Mouse (Mus musculus): ENCODE measurements at regions not wholly inside any gene's neighbourhood (a gene's known extent, or its start where the extent isn't known, plus 50 kb on each side); places are given as distances from the start of the nearest gene placed in this dataset.

GRCm38 (mm10) chr7:121589088-121589605, 117.9 kb downstream of the Usp31 start:
- H3K9me3 ChIP-seq (ENCODE audit: control insufficient read depth, low read length): no peaks in the 10 kb centered on the region
- H3K27ac ChIP-seq (ENCODE audit: low read depth, low read length): no peak overlapping the region
- H3K9ac ChIP-seq (ENCODE audit: low read length): no peak overlapping the region
- ATAC-seq (ENCODE audit: low FRiP score) (no peak), DNase-seq (ENCODE audit: low spot score, missing footprints) (no peak)
- H3K4me3 ChIP-seq (ENCODE audit: low read depth, low read length): no peak overlapping the region
- 90% methylated on average over 11 of the region's 11 CpGs for WGBS
- H3K4me1 ChIP-seq (ENCODE audit: control insufficient read depth, insufficient read depth, low read length): no peaks in the 10 kb centered on the region
- H3K27me3 ChIP-seq (ENCODE audit: control insufficient read depth, insufficient read depth, low read length): no peaks in the 10 kb centered on the region
- no peaks in the 10 kb centered on the region for H3K36me3 ChIP-seq (ENCODE audit: control insufficient read depth, insufficient read depth, low read length)
- H3K4me2 ChIP-seq: no peak overlapping the region

DNA sequence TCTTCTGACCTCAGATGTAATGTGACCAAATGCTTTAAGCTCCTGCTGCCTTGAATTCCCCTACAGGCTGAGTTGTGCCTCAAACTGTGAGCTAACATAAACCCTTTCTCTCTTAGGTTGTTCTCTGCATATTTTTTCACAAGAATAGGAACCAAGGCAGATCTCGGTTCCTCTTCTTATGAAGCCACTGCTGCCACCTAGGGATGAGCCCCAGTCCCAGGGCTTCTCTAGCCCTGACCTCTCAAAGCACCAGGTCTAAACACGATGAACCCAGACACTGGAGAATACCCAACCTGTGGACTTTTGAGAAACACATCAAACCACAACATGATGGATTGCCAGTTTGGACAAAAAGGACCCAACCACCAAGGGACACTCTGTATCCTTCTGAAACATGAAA, 119.3 kb downstream of the Usp31 start:
- ATAC-seq (ENCODE audit: low FRiP score) (no peak), DNase-seq (ENCODE audit: low spot score, missing footprints) (no peak)
- Histone ChIP-seq H3K4me2 (no peak overlapping the region), H3K4me3 (ENCODE audit: low read depth, low read length) (no peak overlapping the region), H3K27me3 (ENCODE audit: control insufficient read depth, insufficient read depth, low read length) (no peaks in the 10 kb centered on the region), H3K9ac (ENCODE audit: low read length) (no peak overlapping the region), H3K27ac (ENCODE audit: low read depth, low read length) (no peak overlapping the region), H3K36me3 (ENCODE audit: control insufficient read depth, insufficient read depth, low read length) (no peaks in the 10 kb centered on the region), H3K4me1 (ENCODE audit: control insufficient read depth, insufficient read depth, low read length) (no peaks in the 10 kb centered on the region), H3K9me3 (ENCODE audit: control insufficient read depth, low read length) (no peaks in the 10 kb centered on the region)
- 63% methylated on average over 2 of the region's 2 CpGs for WGBS

DNA sequence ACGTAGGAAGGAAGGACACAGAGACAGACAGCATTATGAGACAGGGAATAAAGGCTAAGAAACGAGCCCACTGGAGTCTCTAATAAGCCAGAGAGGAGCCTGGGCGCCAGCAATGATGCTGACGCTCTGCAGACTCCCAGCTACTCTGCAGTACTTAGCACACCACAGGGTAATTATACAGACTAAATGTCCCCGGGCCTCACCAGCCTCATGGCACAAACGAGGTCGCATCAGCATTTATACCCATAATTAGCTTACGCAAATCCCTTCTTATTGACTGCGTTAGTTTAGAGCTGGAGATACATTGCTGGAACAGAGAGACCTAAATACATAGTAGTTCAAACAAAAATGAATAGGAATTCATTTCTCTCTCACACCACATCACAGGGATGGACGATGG, 121.3 kb downstream of the Usp31 start:
- no peak overlapping the region for H3K4me2 ChIP-seq
- H3K4me1 ChIP-seq (ENCODE audit: control insufficient read depth, insufficient read depth, low read length): no peaks in the 10 kb centered on the region
- no peaks in the 10 kb centered on the region for H3K9me3 ChIP-seq (ENCODE audit: control insufficient read depth, low read length)
- H3K9ac ChIP-seq (ENCODE audit: low read length): no peak overlapping the region
- 81% methylated on average over 10 of the region's 10 CpGs for WGBS
- no peaks in the 10 kb centered on the region; the same call in 1 of the 2 replicates for H3K27me3 ChIP-seq (ENCODE audit: control insufficient read depth, insufficient read depth, low read length)
- H3K36me3 ChIP-seq (ENCODE audit: control insufficient read depth, insufficient read depth, low read length): no peaks in the 10 kb centered on the region
- ATAC-seq (ENCODE audit: low FRiP score) (no peak), DNase-seq (ENCODE audit: low spot score, missing footprints) (no peak)
- H3K27ac ChIP-seq (ENCODE audit: low read depth, low read length): no peak overlapping the region
- H3K4me3 ChIP-seq (ENCODE audit: low read depth, low read length): no peak overlapping the region

DNA sequence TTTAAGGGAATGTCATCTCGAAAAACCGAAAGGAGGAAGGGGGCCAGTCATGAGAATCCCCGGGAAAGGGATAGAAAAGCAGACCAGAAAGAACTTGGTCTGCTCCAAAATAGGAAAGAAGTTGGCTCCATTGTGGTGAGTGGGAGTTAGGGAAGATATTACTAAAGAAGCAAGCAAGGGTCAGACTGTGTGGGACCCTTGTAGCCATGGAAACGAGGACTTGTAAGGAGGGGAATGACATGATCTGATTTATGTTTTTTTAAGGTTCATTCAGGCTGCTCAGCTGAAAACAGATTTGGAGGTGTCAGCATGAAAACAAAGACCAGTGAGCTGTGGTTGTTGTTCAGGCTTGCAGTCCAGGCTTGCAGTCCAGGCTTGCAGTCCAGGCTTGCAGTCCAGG, 127.6 kb downstream of the Usp31 start:
- no peak overlapping the region for H3K9ac ChIP-seq (ENCODE audit: low read length)
- H3K36me3 ChIP-seq (ENCODE audit: control insufficient read depth, insufficient read depth, low read length): no peaks in the 10 kb centered on the region
- H3K4me1 ChIP-seq (ENCODE audit: control insufficient read depth, insufficient read depth, low read length): peaks cover 2% of the 10 kb centered on the region; the same call in 1 of the 2 replicates
- no peak overlapping the region for H3K4me2 ChIP-seq
- no peak overlapping the region for H3K4me3 ChIP-seq (ENCODE audit: low read depth, low read length)
- DNase-seq (ENCODE audit: low spot score, missing footprints) (no peak), ATAC-seq (ENCODE audit: low FRiP score) (peak; percentile 82)
- no peaks in the 10 kb centered on the region for H3K9me3 ChIP-seq (ENCODE audit: control insufficient read depth, low read length)
- peak overlapping the region; percentile 40 for H3K27ac ChIP-seq (ENCODE audit: low read depth, low read length)
- 12% methylated on average over 4 of the region's 4 CpGs for WGBS
- no peaks in the 10 kb centered on the region; the same call in 1 of the 2 replicates for H3K27me3 ChIP-seq (ENCODE audit: control insufficient read depth, insufficient read depth, low read length)

- no peaks in the 10 kb centered on the region for H3K36me3 ChIP-seq (ENCODE audit: control insufficient read depth, insufficient read depth, low read length)
- 86% methylated on average over 5 of the region's 5 CpGs for WGBS
- no peak for ATAC-seq (ENCODE audit: low FRiP score)
Observed at GRCm38 (mm10) chr7:121572681-121573335, 134.2 kb downstream of the Usp31 start.

DNA sequence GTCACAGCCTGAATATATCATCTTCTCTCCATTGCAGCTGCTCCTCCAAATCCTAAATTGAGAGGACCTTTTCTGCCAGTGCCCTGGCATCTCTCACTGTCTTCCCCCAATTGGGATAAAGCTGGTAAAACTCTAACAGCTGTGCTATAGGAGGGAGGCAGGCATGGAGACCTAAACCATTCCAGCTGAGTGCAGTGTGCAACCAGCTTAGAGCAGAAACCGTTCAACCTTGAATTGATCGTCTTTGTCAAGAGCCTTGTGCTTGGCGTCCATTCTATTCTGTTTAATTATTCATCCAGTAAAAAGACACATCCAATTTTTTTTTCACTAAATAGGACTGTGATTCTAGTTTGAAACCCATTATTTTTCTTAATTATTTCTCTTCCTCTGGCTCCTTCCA, 135.3 kb downstream of the Usp31 start:
- 0 out of 2 replicates have a peak, but pooled peaks have one; percentile 61 for ATAC-seq (ENCODE audit: low FRiP score)
- 20% methylated on average over 3 of the region's 3 CpGs for WGBS
- H3K27ac ChIP-seq (ENCODE audit: low read depth, low read length): no peak overlapping the region

More at GRCm38 (mm10) chr7:121572681-121573335, 134.2 kb downstream of the Usp31 start:
- Histone ChIP-seq H3K4me1 (ENCODE audit: control insufficient read depth, insufficient read depth, low read length) (peaks cover 3% of the 10 kb centered on the region; the same call in 1 of the 2 replicates), H3K27me3 (ENCODE audit: control insufficient read depth, insufficient read depth, low read length) (no peaks in the 10 kb centered on the region), H3K27ac (ENCODE audit: low read depth, low read length) (no peak overlapping the region), H3K4me3 (ENCODE audit: low read depth, low read length) (no peak overlapping the region), H3K9ac (ENCODE audit: low read length) (no peak overlapping the region), H3K9me3 (ENCODE audit: control insufficient read depth, low read length) (no peaks in the 10 kb centered on the region), H3K4me2 (no peak overlapping the region)
- DNase-seq (ENCODE audit: low spot score, missing footprints): no peak

GRCm38 (mm10) chr7:121571292-121571691, 135.8 kb downstream of the Usp31 start:
- no peak overlapping the region for H3K4me3 ChIP-seq (ENCODE audit: low read depth, low read length)
- H3K27me3 ChIP-seq (ENCODE audit: control insufficient read depth, insufficient read depth, low read length): no peaks in the 10 kb centered on the region
- no peak overlapping the region for H3K9ac ChIP-seq (ENCODE audit: low read length)
- no peak for ATAC-seq (ENCODE audit: low FRiP score)
- no peak overlapping the region for H3K4me2 ChIP-seq
- DNase-seq (ENCODE audit: low spot score, missing footprints): no peak
- no peak overlapping the region for H3K27ac ChIP-seq (ENCODE audit: low read depth, low read length)
- 63% methylated on average over 4 of the region's 4 CpGs for WGBS
- peaks cover 3% of the 10 kb centered on the region; the same call in 1 of the 2 replicates for H3K4me1 ChIP-seq (ENCODE audit: control insufficient read depth, insufficient read depth, low read length)
- no peaks in the 10 kb centered on the region for H3K9me3 ChIP-seq (ENCODE audit: control insufficient read depth, low read length)
- no peaks in the 10 kb centered on the region for H3K36me3 ChIP-seq (ENCODE audit: control insufficient read depth, insufficient read depth, low read length)

More for the DNA sequence above, 135.3 kb downstream of the Usp31 start:
- Histone ChIP-seq H3K27me3 (ENCODE audit: control insufficient read depth, insufficient read depth, low read length) (no peaks in the 10 kb centered on the region), H3K9ac (ENCODE audit: low read length) (no peak overlapping the region), H3K4me1 (ENCODE audit: control insufficient read depth, insufficient read depth, low read length) (peaks cover 3% of the 10 kb centered on the region; the same call in 1 of the 2 replicates), H3K4me3 (ENCODE audit: low read depth, low read length) (no peak overlapping the region), H3K36me3 (ENCODE audit: control insufficient read depth, insufficient read depth, low read length) (no peaks in the 10 kb centered on the region), H3K4me2 (no peak overlapping the region), H3K9me3 (ENCODE audit: control insufficient read depth, low read length) (no peaks in the 10 kb centered on the region)
- DNase-seq (ENCODE audit: low spot score, missing footprints): no peak

DNA sequence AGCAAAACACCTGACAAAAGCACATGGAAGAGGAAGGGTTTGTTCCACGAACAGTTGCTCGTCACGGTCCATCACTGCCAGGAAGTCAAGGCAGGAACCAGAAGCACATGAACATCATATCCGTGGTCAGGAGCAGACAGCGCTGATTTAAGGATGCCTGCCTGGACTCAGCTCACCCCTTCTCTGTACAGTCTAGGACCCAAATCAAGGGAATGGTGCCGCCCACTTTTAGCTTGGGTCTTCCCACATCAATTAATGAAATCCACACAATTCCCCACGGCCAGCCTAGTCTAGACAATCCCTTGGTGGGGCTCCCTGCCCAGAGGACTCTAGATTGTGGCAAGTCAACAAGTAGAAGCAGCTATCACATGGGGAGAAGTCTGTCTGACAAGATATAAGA, 137.8 kb downstream of the Usp31 start:
- no peak overlapping the region for H3K4me2 ChIP-seq
- H3K4me1 ChIP-seq (ENCODE audit: control insufficient read depth, insufficient read depth, low read length): peaks cover 3% of the 10 kb centered on the region; the same call in 1 of the 2 replicates
- no peaks in the 10 kb centered on the region for H3K27me3 ChIP-seq (ENCODE audit: control insufficient read depth, insufficient read depth, low read length)
- ATAC-seq (ENCODE audit: low FRiP score) (no peak), DNase-seq (ENCODE audit: low spot score, missing footprints) (no peak)
- H3K9ac ChIP-seq (ENCODE audit: low read length): no peak overlapping the region
- H3K36me3 ChIP-seq (ENCODE audit: control insufficient read depth, insufficient read depth, low read length): no peaks in the 10 kb centered on the region
- H3K27ac ChIP-seq (ENCODE audit: low read depth, low read length): no peak overlapping the region
- no peaks in the 10 kb centered on the region for H3K9me3 ChIP-seq (ENCODE audit: control insufficient read depth, low read length)
- 87% methylated on average over 7 of the region's 7 CpGs for WGBS
- no peak overlapping the region for H3K4me3 ChIP-seq (ENCODE audit: low read depth, low read length)

DNA sequence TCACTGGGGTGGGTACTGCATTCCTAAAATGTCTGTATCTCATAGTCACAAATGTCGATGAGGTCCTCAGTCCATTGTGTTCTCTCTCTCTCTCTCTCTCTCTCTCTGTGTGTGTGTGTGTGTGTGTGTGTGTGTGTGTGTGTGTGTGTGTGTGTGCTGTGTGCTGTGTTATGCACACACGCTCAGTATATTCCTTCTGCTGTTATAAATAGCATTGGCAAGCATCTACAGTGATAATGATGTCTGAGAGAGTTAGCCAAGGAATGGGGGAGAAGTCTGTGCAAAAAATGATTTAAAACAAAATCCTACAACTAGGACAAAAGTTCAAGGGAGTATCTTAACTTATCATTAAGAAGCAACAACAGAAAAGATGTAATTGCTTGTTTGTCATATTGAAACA, 139.0 kb downstream of the Usp31 start:
- no peak overlapping the region for H3K4me2 ChIP-seq
- H3K27ac ChIP-seq (ENCODE audit: low read depth, low read length): no peak overlapping the region
- ATAC-seq (ENCODE audit: low FRiP score) (no peak), DNase-seq (ENCODE audit: low spot score, missing footprints) (no peak)
- no peaks in the 10 kb centered on the region for H3K36me3 ChIP-seq (ENCODE audit: control insufficient read depth, insufficient read depth, low read length)
- no peak overlapping the region for H3K4me3 ChIP-seq (ENCODE audit: low read depth, low read length)
- WGBS: 75% methylated on average over 2 of the region's 2 CpGs
- no peaks in the 10 kb centered on the region for H3K9me3 ChIP-seq (ENCODE audit: control insufficient read depth, low read length)
- H3K4me1 ChIP-seq (ENCODE audit: control insufficient read depth, insufficient read depth, low read length): peaks cover 3% of the 10 kb centered on the region; the same call in 1 of the 2 replicates
- no peak overlapping the region for H3K9ac ChIP-seq (ENCODE audit: low read length)
- no peaks in the 10 kb centered on the region for H3K27me3 ChIP-seq (ENCODE audit: control insufficient read depth, insufficient read depth, low read length)

Measured in midbrain, embryonic 11.5 days (tissue).